Mouse (Mus musculus) kidney, adult 9 months (tissue): ENCODE data around the gene Wipf1.

ENCODE experiments used
- DNase-seq: peaks from one replicate; pipeline ENCODE4 v3.0.0; 2022

The Wipf1 gene

DNA sequence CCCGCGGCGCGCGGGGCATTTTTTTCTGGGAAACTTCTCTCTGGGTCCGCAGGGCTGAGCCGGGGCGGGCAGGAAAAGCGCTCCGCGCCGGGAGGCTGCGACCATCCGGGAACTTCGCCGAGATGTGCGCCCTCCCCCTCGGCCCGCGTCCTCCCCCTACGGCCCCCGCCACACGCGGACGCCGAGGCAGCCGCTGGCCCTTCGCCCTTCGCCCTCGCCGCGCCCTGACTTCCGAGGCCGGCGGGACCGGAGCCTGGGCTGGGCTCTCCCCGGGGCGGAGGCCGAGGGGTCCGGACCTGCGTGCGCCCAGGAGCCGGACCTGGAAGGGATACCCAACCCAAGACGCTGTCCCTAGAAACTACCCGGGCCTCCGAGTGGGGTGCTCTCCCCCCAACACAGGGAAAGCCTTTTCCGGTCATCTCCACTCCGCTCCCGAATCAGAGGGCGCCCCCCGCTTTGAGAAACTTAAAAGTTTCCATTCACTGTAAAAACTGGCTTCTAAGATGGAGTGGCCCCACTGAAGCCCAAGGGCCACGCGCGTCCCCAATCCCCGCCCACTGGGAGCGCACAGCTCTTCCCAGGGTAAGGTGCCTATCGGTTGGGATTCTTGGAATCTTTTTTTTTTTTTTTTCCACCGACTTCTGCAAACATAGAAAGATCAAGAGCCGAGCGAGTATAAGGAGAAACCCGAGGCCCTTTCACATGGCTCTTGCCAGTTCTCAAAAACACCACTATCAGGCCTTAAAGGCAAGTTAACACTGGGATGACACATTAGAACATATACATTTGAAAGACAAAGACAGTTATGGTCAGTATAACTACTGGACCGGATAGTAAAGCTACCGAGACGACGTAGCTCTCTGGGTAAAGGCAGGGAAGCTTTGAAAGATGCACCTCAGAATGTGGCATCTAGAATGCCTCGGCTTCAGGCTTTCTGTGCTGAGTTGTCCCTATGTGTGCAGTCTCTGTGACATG, at the start of gene Wipf1:
TSS of gene Wipf1 (minus strand) at position 379 of the 975 bp plus-strand sequence.
- peak; percentile 78 for DNase-seq

DNA sequence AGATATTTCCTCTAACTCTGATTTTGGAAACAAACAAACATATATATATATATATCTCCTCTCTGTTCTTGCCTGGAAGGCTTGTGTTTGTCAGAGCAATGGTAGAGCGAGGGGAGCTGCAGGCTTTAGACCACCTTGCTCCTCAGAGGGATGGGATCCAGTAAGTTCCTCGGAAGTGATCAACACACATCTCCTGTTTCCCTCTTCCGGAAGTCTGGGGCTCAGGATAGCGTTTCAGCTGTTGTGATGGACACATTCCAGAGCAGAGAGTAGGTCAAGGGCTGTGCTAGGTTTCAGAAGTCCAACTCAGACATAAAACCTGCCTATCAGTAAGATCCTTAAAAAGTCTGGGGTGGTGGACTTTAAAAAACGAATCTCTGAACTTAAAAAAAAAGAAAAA, 49.6 kb upstream of the Wipf1 start:
- no peak for DNase-seq

DNA sequence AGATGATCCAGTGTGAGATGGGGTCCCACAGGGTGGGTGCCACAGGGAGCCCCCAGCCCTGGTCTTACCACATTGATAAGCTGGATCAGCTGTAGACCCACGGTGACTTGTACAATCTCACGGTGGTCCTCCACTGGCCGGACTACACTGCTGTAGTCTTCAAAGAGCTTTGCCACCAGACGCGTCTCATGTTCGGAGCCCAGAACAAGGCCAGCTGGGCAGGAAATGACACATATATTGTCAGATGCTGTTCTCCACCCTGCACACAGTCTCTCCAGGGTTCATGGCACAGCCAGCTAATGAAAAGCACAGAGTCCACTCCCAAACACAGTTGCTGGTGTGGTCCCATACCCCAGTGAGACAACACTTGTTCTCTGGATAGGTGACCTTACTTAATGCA, 44.9 kb upstream of the Wipf1 start:
- no peak for DNase-seq

DNA sequence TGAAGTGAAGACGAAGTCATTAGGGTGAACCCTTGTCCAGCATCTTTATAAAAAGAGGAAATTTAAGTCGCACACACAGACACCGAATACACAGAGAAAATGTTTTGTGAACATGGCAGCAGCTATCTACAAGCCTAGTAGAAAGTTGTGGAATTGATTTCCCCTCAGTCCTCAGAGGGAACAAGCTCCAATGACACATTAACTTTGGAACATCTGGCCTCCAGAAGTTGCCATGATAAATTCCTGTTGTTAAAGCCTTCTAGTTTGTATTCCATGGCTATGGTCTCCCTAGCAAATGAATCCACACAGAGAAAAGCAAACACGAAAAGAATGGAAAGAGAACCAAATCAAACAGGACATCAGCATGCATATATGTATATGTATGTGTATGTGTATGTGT, 44.0 kb upstream of the Wipf1 start:
- DNase-seq = no peak

DNA sequence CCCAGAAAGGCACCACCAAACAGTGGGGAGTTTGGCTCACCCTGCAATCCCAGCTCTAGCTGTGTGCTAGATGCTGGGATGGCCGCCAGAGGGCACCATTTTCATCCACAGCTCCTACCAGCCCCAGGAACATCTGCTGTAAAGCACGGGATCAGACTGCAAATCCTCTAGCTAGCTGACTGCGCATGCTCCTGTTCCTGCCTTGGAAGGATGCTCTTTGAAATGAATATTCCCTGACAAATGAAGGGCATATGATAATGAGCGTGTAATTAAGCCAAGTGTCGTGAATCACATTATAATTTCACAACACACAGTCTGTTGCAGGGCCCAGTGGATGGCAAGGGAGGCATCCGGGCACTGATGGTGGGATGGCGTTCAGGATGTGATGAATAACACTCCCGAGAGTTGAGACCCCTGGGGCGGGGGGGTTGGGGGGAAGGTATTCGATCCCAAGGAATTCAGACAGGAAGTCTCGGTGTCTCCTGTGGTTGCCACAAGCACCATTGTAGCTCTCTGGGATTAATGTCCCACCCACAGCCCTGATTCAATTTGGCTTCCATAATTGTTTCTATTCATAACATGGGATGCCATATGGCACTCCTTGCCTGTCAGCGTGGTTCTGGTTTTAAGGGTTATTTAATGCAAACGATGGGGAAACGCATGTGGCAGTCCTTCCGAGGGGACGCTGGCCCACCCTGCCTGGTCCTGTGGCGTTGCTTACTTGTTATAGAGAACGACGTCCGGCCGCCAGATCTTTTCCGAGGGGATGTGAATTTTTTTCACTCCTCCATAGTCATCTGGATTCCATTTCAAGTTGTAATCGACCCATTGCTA, 43.2 kb upstream of the Wipf1 start:
- DNase-seq = peak; percentile 67

DNA sequence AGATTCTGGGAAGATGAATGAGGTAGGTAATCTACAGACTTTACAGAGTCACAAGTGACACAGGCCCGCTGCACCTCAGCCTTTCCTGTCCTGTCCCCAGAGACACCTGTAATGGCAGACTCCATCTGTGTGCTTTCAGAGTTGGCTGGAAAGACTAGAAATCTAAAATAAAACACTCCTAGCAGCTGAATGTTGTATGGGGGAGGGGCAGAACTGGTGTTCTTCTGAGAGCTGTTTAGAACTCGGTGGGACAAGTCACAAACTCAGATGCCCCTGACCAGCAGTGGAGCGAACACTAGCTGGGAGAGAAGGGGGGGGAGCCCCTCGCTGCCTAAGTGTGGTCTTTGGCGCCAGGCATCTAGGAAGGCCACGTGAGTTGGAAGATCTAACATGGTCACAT, 42.4 kb upstream of the Wipf1 start:
- no peak for DNase-seq

DNA sequence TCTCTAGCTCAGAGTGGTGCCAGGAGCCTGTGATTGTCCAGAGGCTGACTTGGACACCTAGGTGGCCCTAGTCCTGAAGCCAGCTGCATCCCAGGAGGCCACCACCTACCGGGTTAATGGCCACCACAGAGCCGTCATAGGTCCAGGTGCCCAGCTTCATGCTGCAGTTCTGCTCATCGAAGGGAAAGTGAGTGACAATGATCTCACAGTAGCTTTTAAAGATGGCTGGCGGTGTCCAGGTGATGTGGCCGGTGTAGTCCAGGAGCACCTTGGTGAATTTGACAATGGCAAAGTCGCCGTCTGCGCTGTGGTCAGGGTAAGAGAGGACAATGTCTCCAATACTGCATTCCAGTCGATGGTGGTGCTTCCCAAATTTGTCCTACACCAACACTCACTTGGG, 41.8 kb upstream of the Wipf1 start:
- no peak for DNase-seq

DNA sequence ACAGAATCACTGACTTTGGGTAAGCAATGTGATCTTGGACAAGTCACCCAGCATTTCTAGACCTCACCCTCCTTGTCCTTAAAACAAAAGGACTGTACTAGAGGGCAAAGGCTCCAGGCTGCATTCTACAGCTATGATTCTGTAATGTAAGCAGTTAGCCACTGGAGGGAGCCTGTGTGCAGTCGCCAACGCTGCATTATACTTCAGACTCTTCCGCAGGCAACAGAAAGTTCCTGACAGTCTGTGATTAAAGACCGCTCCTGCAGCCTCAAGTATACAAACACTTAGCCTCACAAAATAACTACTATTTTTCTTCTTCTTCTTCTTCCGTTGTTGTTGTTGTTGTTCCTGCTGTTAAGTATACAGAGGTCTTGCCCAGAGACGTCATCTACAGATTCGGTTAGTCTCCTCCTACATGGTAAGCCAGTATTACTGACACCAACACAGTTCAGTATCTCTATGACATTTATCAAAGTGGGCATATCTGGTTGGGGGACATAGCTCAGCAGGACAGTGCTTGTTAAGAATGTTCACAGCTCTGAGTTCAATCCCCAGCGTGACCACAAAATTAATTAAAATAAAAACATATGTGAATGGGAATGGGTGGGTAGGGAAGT, 37.6 kb upstream of the Wipf1 start:
- peak; percentile 79 for DNase-seq

DNA sequence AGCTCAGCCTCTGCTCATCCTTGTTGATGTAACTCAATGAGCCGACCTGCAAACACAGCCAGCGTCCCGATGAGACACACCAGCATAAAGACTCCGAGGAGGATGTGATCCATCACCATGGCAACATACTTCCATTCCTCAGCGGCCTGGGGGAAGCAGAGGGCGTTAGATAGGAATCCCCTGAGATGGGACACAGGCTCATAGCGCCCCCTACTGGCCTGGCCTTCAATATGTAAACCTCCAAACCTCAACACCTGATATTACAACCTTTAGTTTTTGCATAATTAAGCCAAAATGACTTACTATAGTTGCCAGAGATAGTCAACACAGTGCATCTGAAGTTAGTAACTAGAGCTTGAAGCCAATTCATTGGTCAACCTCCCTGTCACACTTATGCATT, 36.6 kb upstream of the Wipf1 start:
- DNase-seq = peak; percentile 25

DNA sequence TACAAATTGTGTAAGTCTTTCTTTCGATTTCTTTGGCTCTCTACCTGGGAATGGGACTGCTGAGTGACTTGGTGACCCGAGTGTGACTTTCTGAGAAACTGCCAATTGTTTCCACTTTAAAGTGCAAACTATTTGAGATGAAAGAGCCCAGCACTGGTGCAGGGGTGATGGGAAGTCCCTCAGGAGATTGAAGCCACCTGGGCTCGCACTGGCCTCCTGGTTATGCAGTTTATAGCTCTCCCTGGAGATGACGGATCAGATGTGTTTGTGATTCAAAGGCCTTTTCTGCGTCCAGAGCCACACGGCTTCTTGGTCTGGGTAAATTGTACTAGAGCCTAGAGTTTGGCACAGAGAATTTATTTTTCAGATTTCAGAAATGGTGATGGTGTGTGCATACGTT, 34.2 kb upstream of the Wipf1 start:
- no peak for DNase-seq

DNA sequence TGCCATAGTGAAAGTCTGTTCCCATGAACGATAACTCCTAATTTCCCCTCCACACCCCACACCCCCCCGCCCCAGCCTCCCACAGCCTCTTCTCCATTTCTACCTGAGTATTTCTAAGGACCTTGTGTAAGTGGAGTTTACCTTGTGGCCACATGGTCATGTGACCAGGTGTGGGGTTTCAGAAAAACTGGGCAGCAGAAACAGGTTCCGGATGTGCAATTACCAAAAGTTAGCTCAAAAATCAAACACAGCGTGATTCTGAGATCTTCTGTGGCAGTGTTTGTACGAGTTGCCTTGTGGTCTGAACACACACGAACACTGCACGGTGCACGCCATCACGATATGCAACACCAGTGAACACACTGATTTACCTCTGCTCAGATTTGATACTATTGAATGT, 33.1 kb upstream of the Wipf1 start:
- DNase-seq = no peak

DNA sequence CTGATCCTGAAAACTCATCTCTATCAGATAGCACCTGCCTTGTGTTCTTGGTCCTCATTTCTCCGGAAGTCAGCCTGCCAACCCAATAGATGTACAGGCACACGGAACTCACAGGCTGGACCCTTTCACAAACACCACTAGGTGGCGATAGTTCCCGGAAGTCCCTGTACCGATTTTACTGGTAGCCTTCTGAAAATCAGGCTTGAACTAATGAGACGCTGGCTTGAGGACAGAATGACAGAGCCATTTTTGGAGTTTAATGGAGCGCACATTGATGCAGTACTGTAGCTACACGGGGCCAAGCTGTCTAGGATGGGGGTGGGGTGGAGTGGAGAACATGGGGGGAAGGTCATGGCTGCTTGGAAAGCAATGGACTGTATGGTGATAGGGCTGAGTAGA, 32.1 kb upstream of the Wipf1 start:
- peak; percentile 22 for DNase-seq

DNA sequence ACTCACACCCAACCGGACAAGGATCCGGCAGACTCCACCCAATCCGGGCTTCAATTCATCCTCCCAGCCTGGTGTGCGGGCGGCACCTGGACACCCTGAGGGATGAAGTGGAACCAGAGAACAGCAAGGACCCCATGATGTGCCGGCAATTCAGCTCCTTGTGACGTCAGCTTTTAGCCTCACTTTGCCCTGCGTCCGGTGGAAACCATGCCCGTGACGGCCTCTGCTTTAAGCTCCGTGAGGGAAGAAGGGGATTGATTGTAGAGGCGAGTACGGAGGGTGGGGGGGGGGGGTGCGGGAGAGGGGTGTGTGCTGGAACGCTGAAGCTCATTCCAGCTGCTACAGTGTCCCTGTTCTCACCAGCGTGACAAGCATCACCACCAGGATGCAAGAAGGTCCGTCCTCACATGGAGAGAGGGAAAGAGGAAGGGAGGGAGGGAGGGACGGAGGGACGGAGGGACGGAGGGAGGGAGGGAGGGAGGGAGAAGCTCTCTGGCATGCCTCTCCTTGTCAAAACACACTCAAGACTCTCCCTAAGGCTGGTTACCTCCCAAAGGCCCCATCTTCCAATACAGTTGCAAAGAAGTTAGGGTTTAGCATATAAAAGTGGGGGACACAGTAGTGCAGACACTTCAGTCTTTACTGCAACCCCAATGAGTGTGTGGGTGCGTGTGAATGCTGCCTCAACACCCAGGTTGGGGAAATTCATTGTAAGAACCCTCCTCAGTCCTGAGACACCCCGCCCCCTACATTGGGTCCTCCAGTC, 31.5 kb upstream of the Wipf1 start:
- no peak for DNase-seq

DNA sequence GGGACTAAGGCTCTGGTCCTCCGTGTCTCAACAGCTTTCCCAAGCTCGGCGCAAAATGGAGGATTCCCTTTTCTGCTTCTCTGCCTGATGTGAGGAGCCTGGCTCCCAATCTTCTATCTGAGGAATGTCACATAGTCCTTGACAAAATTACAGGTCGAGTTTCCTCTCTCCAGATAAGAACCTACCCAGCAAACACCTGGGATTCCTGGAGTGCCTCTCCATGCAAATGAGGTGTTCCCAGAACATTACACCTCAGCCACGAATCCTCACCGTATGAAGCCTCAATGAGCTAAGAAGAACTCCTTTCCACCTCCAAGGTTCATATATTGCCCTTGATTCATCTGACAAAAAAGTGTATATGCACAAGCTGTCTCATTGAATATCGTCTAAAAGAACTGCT, 30.9 kb upstream of the Wipf1 start:
- no peak for DNase-seq

DNA sequence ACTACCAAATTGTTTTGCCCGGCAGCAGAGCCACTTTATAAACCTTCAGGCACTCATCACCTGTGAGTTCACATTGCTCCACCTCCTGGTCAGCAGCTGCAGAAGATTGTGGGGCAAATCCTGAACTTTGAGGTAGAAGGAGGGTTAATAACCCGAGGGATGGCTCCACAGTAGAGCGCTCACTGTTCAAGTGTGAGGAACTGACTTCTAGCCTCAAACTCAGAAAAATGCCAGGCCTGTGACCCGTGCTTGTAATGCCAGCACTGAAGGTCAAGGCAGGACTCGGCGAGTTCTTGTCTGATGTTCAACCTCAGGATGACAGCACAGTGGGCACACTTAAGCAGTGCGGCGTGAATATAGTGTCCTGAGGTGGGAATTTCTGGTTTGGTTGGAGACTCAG, 28.4 kb upstream of the Wipf1 start:
- peak; percentile 83 for DNase-seq

DNA sequence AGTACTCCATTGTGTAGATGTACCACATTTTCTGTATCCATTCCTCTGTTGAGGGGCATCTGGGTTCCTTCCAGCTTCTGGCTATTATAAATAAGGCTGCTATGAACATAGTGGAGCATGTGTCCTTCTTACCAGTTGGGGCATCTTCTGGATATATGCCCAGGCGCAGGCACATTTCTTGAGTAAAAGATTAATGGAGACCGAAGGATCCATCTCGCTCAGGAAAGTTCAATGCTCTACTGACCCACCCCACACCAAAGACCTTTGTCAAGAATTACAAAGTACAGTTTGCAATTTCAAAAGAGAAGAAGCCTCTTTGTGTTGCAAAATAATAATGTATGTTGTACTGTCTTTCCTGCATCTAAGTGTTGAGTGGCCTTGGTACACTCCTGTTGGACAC, 27.5 kb upstream of the Wipf1 start:
- peak; percentile 81 for DNase-seq

DNA sequence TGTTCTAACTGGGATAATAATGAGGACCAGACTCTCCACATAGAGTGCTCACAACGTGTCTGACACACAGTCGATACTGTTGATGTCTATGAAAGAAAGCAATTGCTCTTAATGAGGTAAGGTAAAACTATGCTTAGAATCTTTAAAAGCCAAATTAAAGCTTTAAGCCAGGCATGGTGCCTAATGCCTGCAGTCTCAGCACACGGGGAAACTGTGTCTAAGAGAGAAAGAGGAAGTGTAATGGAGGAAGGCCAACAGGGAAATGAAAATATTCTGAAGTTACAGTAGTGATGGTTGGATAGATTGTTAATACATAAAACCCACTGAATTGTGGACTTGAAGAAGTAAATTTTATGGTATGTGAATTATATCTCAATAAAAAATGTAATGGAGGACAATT, 24.9 kb upstream of the Wipf1 start:
- DNase-seq = no peak

DNA sequence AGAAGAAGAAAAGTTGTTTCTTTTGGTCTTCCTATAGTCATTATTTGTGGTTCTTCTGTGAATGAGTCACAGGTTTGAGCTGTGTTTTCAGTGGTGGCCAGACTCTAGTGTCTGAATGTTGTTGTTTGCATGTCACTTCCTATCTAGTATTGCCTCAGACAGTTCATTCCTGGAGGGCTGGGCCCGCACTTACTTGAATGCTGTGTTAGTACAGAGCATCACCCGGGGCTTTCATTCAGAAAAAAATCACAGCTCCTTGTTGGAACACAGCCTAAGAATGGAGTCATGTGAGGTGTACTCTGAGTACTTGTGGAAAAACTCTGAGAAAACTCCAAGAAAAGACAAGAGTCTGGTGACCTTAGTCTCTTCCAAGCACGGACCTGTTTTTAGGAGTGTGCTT, 23.4 kb upstream of the Wipf1 start:
- DNase-seq = peak; percentile 44

DNA sequence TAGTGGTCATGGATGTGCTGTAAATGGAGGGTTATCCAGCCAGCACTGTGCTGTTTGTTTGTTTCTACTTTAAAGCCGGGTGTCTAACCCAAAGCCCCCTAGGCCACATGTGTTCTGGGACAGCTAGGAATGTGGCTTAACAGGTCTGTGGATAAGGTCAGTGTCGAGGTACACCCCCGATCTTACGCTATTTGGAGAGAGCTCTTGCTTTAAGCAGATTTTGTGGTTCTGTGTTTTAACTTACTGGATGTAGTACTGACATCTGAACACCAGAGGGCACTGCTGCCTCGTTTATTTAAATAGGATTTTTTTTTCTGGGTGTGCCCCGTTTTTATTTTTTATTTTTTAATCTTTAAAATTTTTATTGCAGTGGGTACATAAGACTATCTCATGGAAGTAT, 21.2 kb upstream of the Wipf1 start:
- DNase-seq = peak; percentile 59

DNA sequence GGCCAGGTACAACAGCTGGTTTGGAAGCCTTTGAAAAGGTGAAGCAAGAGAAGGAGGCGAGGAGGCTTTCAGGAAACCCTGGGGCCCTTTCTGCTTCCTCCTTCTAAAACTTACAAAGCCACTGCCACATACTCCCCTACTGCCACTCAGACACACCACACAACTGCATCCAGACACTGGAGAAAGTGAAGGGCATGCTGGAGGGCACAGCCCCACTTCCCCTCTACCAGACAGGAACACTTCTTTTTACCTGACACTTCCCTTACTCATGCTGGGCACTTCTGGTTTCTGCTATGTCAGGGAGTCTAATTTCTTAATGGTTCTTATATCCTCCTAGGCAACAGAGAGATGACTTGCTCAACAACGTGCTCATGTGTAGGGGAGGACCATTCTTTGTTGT, 19.0 kb upstream of the Wipf1 start:
- no peak for DNase-seq

DNA sequence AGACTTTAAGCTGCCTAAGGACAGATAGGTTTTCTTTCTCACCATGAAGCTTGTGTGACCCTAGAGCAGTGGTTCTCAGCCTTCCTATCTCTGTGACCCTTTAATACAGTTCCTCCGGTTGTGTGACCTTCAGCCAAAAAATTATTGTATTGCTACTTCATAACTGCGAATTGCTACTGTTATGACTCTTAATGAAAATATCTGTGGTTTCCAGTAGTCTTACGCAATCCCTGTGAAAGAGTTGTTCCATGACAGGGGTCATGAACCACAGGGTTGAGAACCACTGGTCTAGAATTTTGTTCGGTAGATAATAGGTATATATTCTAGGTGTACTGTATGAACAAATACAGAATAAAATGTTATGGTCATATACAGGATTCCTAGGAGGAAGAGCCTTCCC, 17.7 kb upstream of the Wipf1 start:
- no peak for DNase-seq

DNA sequence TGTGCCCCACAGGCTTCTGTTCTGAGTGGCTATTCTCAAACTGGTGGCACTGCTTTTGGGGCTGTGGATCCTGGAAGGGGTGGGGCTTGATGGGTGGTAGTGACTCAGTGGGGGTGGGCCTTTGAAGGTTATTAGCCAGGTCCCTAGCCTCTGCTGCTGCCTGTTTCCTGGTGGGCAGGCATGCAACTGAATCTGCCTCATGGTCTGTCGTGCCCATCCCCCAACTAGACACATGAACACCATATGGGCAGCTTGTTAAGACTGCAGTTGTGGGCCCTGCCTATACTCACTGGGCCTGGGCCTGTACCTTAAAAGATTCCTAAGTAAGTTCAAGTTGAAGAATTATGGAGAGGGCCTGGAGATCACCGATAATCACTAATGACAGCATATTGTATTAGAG, 16.0 kb upstream of the Wipf1 start:
- DNase-seq = no peak
